ENCODE assay signal across 8 mouse cellular contexts in genomic region chr8:109779431-109780228, GRCm38 (mm10). TPM values are rescaled to one million over a fixed set of nuclear protein-coding genes. Genes with fewer than 3 reads are reported as not detected.
DNase-seq lines count a peak whose midpoint lies in the region; ATAC-seq lines count a peak whose summit lies in the region.

No protein-coding gene starts in this region.

- H3K36me3 ChIP-seq in liver, embryonic 11.5 days (ENCODE audit: control insufficient read depth, insufficient read depth, low read length): no peaks in the 10 kb centered on the region
- H3K36me3 ChIP-seq in neural tube, embryonic 15.5 days: no peaks in the 10 kb centered on the region

- peak; percentile 19 for DNase-seq in cerebellum, adult 11-12 months
- DNase-seq in cerebellum, postnatal 10 days: no peak
- DNase-seq in thymus, postnatal 25 days: peak; percentile 9
- no peak for DNase-seq in thymus, adult 18-20 months
- no peak for DNase-seq in liver, embryonic 11.5 days (ENCODE audit: low spot score)
- DNase-seq in layer of hippocampus, postnatal 25 days (ENCODE audit: extremely low spot score in 1 of 2, low spot score in 1 of 2): no peak

- no peak for ATAC-seq in liver, embryonic 11.5 days (replicated peaks; ENCODE audit: low FRiP score)
- ATAC-seq in neural tube, embryonic 15.5 days (ENCODE audit: low FRiP score): no peak
- ATAC-seq in activated CD4-positive, CD25-positive, alpha-beta regulatory T cell, adult 4 months: no peak

- H3K27ac ChIP-seq in liver, embryonic 11.5 days (ENCODE audit: low read depth, low read length): peak overlapping the region; percentile 95
- H3K27ac ChIP-seq in neural tube, embryonic 15.5 days (replicated peaks): peak overlapping the region; percentile 99

- H3K4me3 ChIP-seq in liver, embryonic 11.5 days (ENCODE audit: low read depth, low read length): peak overlapping the region; percentile 87
- H3K4me3 ChIP-seq in neural tube, embryonic 15.5 days (replicated peaks): peak overlapping the region; percentile 99

- H3K4me2 ChIP-seq in liver, embryonic 11.5 days: peak overlapping the region; percentile 79
- H3K4me2 ChIP-seq in neural tube, embryonic 15.5 days: peak overlapping the region; percentile 94

- H3K9ac ChIP-seq in liver, embryonic 11.5 days (ENCODE audit: low read depth, low read length): peak overlapping the region; percentile 88
- H3K9ac ChIP-seq in neural tube, embryonic 15.5 days (replicated peaks): peak overlapping the region; percentile 98

- H3K9me3 ChIP-seq in liver, embryonic 11.5 days (ENCODE audit: control insufficient read depth, low read length): no peaks in the 10 kb centered on the region
- H3K9me3 ChIP-seq in neural tube, embryonic 15.5 days (replicated peaks): no peaks in the 10 kb centered on the region

- H3K27me3 ChIP-seq in liver, embryonic 11.5 days (replicated peaks; ENCODE audit: control insufficient read depth, insufficient read depth, low read length): no peaks in the 10 kb centered on the region
- peaks cover 19% of the 10 kb centered on the region for H3K27me3 ChIP-seq in neural tube, embryonic 15.5 days (replicated peaks)

- H3K4me1 ChIP-seq in liver, embryonic 11.5 days (replicated peaks; ENCODE audit: control insufficient read depth, insufficient read depth, low read length): peaks cover 19% of the 10 kb centered on the region
- H3K4me1 ChIP-seq in neural tube, embryonic 15.5 days: peaks cover 24% of the 10 kb centered on the region

- 17% methylated on average over 24 of the region's 24 CpGs for WGBS in liver, embryonic 11.5 days
- 24% methylated on average over 24 of the region's 24 CpGs for WGBS in neural tube, embryonic 15.5 days

RNA-seq across cellular contexts. Expression of gene Ap1g1, which starts 1.3 kb away (rescaled TPM):
- 32.7 and 36.5 TPM in 2 replicates for polyA plus RNA-seq in liver, embryonic 11.5 days (2014; fragmentation: Nextera tagmentation; extraction: Ambion mirVana)
- 44.7 and 45.8 TPM in 2 replicates for polyA plus RNA-seq in neural tube, embryonic 15.5 days (2015; fragmentation: Nextera tagmentation; extraction: Ambion mirVana)
- 10 to 100 TPM; 28.9 to 29.2 TPM for polyA plus RNA-seq in activated CD4-positive, CD25-positive, alpha-beta regulatory T cell, adult 4 months (2017; shearing (Covaris generic))
- total RNA-seq in layer of hippocampus, postnatal 25 days (2021): 10 to 100 TPM; 83.0 to 92.1 TPM

RNA-seq across cellular contexts. Expression of gene Atxn1l, which starts 42.1 kb away (rescaled TPM):
- 5.6 and 7.5 TPM in 2 replicates for polyA plus RNA-seq in liver, embryonic 11.5 days (2014; fragmentation: Nextera tagmentation; extraction: Ambion mirVana)
- polyA plus RNA-seq in neural tube, embryonic 15.5 days (2015; fragmentation: Nextera tagmentation; extraction: Ambion mirVana): 3.3 and 3.7 TPM in 2 replicates
- 1 to 10 TPM; 2.2 to 2.8 TPM for polyA plus RNA-seq in activated CD4-positive, CD25-positive, alpha-beta regulatory T cell, adult 4 months (2017; shearing (Covaris generic))
- 10 to 100 TPM; 38.7 to 45.0 TPM for total RNA-seq in layer of hippocampus, postnatal 25 days (2021)

Comparison
In these comparisons a context has a peak if more than half of its experiments do, and no peak if none do; other contexts are left out.
1. DNase-seq: peak in cerebellum, adult 11-12 months (single experiment) and thymus, postnatal 25 days (single experiment); none in cerebellum, postnatal 10 days (0 of 2), thymus, adult 18-20 months (0 of 2), liver, embryonic 11.5 days (single experiment) and layer of hippocampus, postnatal 25 days (0 of 2).